7 mouse cellular contexts compared by ENCODE assay signal in the genomic region with DNA sequence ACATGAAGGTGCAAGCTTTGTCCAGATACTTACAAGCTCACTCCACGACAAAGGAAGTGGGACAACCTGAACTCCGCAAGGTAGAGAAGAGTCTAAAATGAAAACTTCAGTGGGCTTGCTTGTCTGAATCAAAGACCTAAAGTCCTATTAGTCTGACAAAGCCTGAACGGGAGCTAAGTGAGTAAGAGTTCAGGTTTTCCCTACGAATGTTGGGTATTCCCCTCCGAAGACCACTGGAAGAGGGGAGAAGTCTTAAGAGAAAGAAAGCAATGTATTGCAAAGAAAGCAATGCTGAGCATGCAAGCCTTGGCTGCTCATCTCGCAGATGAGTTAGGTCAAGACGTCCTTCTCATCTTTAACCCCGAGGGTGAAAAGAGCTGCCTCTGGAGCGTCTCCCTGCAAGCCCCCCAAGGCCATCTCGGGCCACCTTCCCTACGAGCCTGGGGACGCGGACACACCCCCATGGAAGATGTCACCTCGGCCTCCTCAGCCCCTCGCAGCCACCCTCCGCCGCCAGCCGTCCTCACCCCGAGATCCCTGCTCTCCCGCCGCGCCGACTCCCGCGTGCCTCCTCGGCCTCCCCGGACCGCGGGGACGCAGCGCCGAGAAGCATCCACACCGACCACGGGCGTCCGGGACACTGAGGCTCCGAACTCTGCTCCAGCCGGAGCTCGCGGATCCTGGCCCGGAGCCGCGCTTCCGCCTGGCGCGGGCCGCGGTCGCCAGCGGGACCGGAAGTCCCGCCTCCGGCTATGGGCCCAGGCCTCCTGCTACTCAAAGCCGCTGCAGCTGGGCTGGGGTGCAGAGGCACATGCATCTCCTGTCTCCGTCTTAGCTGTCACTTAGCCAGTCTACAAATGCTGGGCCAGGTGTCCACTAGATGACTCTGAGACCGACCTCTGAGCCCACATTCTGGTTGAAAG. TPM values are rescaled to one million over a fixed set of nuclear protein-coding genes. Genes with fewer than 3 reads are reported as not detected.
DNase-seq lines count a peak whose midpoint lies in the region; ATAC-seq lines count a peak whose summit lies in the region.

Gene Disp1 (minus strand): TSS at position 727 of the 923 bp plus-strand sequence.

- H3K4me3 ChIP-seq in intestine, embryonic 15.5 days (replicated peaks): peak within 1 kb of the TSS; percentile 73
- H3K4me3 ChIP-seq in limb, embryonic 10.5 days: peak within 1 kb of the TSS; percentile 79
- peak within 1 kb of the TSS; percentile 80 for H3K4me3 ChIP-seq in midbrain, embryonic 12.5 days

- H3K27me3 ChIP-seq in intestine, embryonic 15.5 days (replicated peaks): no peaks in the 10 kb centered on the region
- H3K27me3 ChIP-seq in limb, embryonic 10.5 days (ENCODE audit: low read depth, poor library complexity, severe bottlenecking): no peaks in the 10 kb centered on the region
- no peaks in the 10 kb centered on the region for H3K27me3 ChIP-seq in midbrain, embryonic 12.5 days

- H3K27ac ChIP-seq in intestine, embryonic 15.5 days: peak within 1 kb of the TSS; percentile 29
- H3K27ac ChIP-seq in limb, embryonic 10.5 days: peak within 1 kb of the TSS; percentile 96
- H3K27ac ChIP-seq in midbrain, embryonic 12.5 days (replicated peaks): 0 out of 2 replicates have a peak within 1 kb of the TSS, but pooled peaks have one; percentile 56

- H3K9me3 ChIP-seq in intestine, embryonic 15.5 days: no peaks in the 10 kb centered on the region
- H3K9me3 ChIP-seq in limb, embryonic 10.5 days (replicated peaks): no peaks in the 10 kb centered on the region
- no peaks in the 10 kb centered on the region for H3K9me3 ChIP-seq in midbrain, embryonic 12.5 days

- WGBS in intestine, embryonic 15.5 days: 1% methylated on average over 56 of the region's 56 CpGs
- 4% methylated on average over 56 of the region's 56 CpGs for WGBS in limb, embryonic 10.5 days
- WGBS in midbrain, embryonic 12.5 days: 4% methylated on average over 56 of the region's 56 CpGs

- ATAC-seq in intestine, embryonic 15.5 days: peak; percentile 95
- ATAC-seq in midbrain, embryonic 12.5 days (ENCODE audit: low FRiP score, low read depth): peak; percentile 95

- peak; percentile 83 for DNase-seq in adrenal gland, adult 2 months
- DNase-seq in embryo, embryonic 11.5 days (ENCODE audit: low read depth, low spot score): peak; percentile 61
- peak; percentile 70 to 82 for DNase-seq in gastrocnemius, postnatal 4 days (ENCODE audit: low spot score in 2 of 2)
- DNase-seq in limb, embryonic 10.5 days (ENCODE audit: low spot score): peak; percentile 88
- DNase-seq in skeletal muscle tissue, adult 2 months (ENCODE audit: low read depth, low spot score): peak; percentile 54

- H3K9ac ChIP-seq in intestine, embryonic 15.5 days: peak within 1 kb of the TSS; percentile 82
- peak within 1 kb of the TSS; percentile 88 for H3K9ac ChIP-seq in midbrain, embryonic 12.5 days (replicated peaks)

- no peaks in the 10 kb centered on the region for H3K4me1 ChIP-seq in intestine, embryonic 15.5 days (replicated peaks)
- peaks cover 16% of the 10 kb centered on the region for H3K4me1 ChIP-seq in limb, embryonic 10.5 days
- H3K4me1 ChIP-seq in midbrain, embryonic 12.5 days: peaks cover 13% of the 10 kb centered on the region

- no peaks in the 10 kb centered on the region for H3K36me3 ChIP-seq in intestine, embryonic 15.5 days
- H3K36me3 ChIP-seq in limb, embryonic 10.5 days: 0 out of 2 replicates have a peak, but pooled peaks cover 9% of the 10 kb centered on the region
- no peaks in the 10 kb centered on the region for H3K36me3 ChIP-seq in midbrain, embryonic 12.5 days

- peak within 1 kb of the TSS; percentile 66 for H3K4me2 ChIP-seq in intestine, embryonic 15.5 days (replicated peaks)
- peak within 1 kb of the TSS; percentile 69 for H3K4me2 ChIP-seq in midbrain, embryonic 12.5 days (replicated peaks)

RNA-seq across cellular contexts. Expression of gene Disp1, which starts in this region (rescaled TPM):
- 10 to 100 TPM; 12.9 to 17.6 TPM for total RNA-seq in adrenal gland, adult 2 months (2021)
- polyA plus RNA-seq in adrenal gland, adult 2 months (2012; rRNA removed): 13.9 and 14.6 TPM in 2 replicates
- total RNA-seq in gastrocnemius, postnatal 4 days (2021): 10 to 100 TPM; 19.3 to 22.2 TPM
- 9.5 and 11.0 TPM in 2 replicates for polyA plus RNA-seq in intestine, embryonic 15.5 days (2015; fragmentation: Nextera tagmentation; extraction: Ambion mirVana)
- 21.8 and 23.1 TPM in 2 replicates for polyA plus RNA-seq in limb, embryonic 10.5 days (2016; fragmentation: Nextera tagmentation; extraction: Ambion mirVana)
- 12.2 and 13.2 TPM in 2 replicates for polyA plus RNA-seq in midbrain, embryonic 12.5 days (2016; fragmentation: Nextera tagmentation; extraction: Ambion mirVana)

Comparison
In these comparisons a context has a peak if more than half of its experiments do, and no peak if none do; other contexts are left out.
1. Peak in every context shown above with its lines: DNase-seq, ATAC-seq, H3K4me3 ChIP-seq and H3K27ac ChIP-seq.
2. H3K27ac ChIP-seq: peak in every context shown above with its lines; median percentile 96 in limb, embryonic 10.5 days; 56 in midbrain, embryonic 12.5 days; 29 in intestine, embryonic 15.5 days.